Mouse (Mus musculus) c-Kit-negative CD71-positive TER-119-positive erythroid progenitor cells, embryonic 14.5 days (primary cell): ENCODE data around the gene Meis2.

Source experiments
- DNase-seq: peaks from one replicate; pipeline ENCODE4 v3.0.0-alpha.2; 2013; ENCODE audit warnings: low read depth, low spot score

The Meis2 gene

DNA sequence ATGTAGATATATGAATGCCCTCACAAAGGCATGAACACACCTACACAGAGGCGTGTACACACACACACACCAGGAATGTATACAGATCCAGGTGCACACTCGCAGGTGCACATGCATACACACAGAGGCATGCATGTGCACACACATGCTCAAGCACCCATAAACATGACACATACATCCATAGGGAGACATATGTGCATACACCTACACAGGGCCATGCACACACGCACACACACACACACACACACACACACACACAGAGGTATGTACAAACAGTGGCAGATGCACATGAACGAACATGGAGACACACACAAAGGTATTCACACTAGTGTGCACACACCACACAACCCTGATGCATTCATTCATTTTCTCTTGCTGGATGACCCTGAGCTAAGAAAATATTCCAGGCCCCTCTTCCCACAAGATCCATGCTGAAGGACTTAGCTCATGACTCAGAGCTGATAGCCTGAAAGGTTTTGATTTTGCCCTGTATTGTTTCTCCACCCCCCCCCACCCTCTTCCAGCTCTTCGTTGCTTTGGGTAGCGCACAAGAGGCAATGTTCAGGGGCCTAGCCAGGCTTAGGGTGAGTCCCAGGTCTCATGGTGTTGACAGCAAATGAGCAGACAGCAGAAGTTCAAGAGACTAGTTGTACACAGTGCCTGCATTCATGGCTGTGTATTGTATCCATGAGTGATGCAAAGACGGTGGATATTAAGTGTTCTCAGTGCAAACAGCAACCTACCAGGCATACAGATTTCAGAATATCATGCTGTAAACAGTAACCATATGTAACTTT, 116.8 kb downstream of the Meis2 start:
- DNase-seq, result no peak

GRCm38 (mm10) chr2:115947714-115948226, 117.9 kb downstream of the Meis2 start:
- DNase-seq, result no peak

DNA sequence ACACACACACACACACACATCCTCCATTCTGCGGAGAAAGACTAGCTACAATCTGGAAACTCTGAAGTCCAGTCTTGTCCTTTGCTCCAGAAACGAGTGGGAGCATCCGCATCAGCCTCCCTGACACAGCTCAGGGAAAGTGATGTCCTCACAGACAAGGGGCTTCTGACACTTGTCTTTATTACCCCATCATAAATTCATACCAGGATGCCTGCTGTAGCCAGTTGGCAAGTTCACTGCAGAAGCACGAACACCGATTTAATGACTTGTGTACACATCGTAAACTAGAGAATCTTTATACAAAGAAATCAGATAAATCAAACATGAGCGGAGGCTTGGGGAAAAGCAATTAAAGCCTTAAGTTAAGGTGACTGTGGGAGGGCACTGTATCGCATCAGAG, 122.6 kb downstream of the Meis2 start:
- no peak for DNase-seq

GRCm38 (mm10) chr2:115939849-115940248, 125.8 kb downstream of the Meis2 start:
- no peak for DNase-seq

DNA sequence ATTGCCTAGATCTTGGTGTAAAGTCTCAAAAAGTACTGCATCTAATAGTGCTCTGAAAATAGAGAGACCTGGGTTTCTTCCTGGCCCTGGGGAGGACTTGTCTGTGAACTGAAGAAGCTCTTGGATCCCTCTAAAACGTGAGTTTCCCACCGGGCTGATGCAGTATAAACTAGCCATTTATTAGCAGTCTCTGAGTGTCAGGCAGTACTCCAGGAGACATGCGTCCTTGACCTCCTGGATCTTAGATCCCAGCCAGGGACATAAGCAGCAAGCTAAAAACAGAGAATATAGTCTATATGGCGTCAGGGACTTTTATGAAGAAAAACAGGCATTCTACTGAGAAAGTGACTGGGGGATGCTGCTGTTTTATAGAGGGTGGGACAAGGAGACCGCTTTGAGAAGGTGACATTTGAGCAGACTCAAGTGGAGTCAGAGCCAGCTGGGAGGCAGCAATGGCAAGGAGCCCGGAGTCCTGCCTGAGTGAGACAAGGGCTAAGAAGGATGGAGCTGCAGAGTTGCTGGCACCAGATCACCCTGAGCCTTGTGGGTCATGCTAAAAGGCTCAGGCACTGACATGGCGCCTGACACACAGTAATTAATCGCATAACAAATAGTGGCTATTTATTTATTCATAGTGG, 126.6 kb downstream of the Meis2 start:
- no peak for DNase-seq

DNA sequence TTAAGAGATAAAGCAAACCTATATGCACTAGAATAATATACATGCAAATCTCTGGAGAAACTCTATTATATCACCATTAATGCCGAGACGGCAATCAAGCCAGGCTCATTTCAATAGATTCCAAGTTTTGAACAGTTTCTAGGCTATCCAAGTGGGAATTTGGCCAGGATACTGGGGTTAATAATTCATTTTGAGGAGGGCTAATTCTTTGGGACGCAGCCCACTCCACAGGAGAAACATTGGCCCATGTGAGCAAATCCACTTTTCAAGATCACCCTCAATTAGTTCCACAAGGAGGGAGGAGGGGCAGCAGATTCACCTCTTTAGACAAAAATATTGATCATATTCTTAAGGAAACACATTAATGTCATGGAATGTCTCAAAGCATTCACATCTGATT, 127.3 kb downstream of the Meis2 start:
- DNase-seq, result no peak

GRCm38 (mm10) chr2:115937896-115938295, 127.7 kb downstream of the Meis2 start:
- DNase-seq, result no peak

DNA sequence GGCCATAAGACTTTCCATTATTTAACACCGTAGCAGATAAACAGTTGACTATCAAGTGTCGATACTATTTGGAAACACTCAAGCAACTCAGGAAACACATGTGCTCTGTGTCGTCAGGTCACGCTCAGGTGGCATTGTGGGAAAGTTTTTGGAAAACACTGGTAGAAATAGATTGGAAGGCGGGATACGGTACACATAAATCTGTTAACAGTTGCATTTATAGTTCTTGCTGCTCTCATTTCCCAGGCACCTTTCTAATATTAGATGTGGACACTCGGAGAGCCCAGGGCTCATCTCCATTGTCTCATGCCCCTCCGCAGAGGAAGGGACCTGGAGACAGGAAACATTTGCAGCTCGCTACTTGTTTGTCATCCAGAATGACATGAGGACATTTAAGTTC, 128.9 kb downstream of the Meis2 start:
- no peak for DNase-seq

DNA sequence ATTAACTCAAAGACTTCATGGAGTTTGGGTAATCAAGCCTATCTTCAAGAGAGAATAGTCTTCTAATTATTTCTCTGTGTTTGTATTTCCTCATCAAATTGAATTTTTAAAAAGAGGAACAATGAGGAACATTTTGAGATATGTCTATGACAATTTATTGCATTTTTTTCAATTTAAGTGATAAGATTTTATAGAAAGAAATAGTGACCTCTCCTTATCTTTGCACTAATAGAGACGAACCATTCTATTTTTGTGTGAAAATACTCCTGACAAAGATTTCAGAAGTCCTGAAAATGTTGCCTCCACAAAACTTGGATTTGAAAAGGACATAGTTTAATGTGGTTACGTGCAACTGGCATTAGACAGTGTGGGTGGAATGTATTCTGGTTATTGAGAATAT, 131.3 kb downstream of the Meis2 start:
- DNase-seq, result no peak

- DNase-seq, result no peak
Observed at GRCm38 (mm10) chr2:115933259-115933658, 132.4 kb downstream of the Meis2 start.

DNA sequence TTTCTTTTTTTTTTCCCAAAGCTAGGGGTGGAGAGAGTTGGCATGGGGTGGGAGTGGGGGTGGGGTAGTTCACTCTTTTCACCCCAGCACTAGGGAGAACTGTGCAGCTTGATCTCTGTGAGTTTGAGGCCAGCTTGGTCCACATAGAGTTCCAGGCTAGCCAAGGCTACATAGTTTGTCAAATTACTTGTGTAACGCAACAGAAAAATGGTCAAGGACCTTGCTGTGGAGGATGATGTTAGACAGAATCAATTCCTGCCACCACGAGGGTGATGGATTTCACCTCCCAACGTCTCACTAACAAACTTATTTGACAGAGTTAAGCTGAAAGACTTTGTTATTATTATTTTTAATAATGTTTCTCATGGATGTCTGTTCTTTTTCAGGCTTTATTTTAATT, 139.9 kb downstream of the Meis2 start:
- no peak for DNase-seq

GRCm38 (mm10) chr2:115924472-115924871, 141.2 kb downstream of the Meis2 start:
- no peak for DNase-seq

DNA sequence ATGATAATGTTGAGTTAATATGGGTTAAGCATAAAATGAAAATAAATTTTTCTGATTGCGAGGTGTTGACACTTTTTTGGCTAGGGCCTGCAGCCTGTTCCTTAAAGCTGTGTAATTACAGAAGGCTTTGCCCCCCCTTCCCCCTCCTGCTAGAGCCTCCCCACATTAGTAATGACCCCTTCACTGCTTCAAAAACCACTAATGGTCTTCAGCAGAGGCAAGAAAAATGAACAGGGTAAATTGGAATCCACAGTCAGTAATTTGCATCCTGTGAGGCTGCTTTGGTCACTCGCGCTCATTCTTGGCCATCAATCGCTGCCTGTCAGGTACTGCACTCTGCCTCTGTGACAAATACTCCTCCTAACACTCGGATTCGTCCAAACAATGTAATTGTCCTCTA, 142.4 kb downstream of the Meis2 start:
- DNase-seq, result no peak

DNA sequence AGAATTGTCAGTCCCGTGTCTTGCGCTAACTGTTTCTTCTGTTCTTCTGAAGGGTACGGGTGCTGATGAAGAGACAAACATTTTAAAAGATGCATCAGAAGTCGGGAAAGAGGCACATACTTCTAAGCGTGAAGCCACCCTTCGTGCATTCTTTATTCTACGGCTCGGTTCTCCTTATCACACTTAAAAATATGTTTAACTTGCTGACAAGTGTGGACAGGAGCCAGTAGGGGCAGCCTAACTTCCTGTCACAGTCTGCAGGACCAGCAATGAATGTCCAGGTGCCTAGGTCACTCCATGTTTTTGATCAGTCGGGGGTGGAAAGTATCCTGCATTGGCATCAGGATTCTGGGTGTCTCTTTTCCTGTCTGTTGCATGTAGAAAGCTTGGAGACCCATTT, 144.0 kb downstream of the Meis2 start:
- no peak for DNase-seq

GRCm38 (mm10) chr2:115920336-115920951, 145.2 kb downstream of the Meis2 start:
- DNase-seq, result no peak

DNA sequence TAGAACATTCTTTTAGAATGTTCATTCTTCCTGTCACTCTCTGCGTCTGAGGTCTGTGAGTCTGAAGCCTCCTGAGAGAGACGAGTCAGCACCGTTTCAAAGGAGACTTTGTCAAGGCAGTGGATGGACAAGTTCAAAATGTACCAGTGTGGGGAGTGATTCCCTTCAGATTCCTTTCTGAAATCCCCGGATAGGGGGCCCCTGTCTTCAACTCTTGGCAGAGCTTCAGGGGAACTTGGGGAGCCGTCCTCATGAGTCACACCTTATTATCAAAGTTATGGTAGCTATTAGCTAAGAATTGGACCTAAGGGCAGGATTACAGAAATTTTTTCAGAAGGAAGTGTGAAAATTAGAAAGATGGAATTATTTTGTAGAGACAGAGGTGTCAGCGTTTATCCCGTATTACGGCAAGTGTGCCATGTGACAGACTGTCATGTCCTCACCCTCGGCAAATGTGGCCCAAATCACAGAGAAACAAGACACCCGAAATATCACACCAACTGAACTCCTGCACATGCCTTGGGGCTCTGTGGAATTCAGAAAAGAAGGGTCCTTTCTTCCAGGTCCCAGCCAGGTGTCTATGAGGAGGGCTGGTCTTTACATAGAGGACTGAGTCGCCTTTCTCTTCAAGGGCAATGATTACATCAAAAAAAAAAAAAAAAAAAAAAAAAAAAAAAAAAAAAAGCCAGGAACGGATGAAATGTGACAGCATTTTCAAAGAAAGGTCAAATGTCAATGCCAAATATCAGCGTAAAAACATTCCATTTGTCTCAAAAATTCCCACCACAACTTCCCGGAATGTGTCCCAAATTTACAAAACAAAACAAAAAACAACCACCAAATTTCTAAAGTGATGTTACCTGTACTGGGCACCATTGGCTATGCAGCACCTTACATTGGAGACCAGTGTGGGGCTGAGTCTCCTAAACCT, 146.2 kb downstream of the Meis2 start:
- DNase-seq, result no peak

GRCm38 (mm10) chr2:115918561-115918960, 147.1 kb downstream of the Meis2 start:
- no peak for DNase-seq

GRCm38 (mm10) chr2:115914539-115914938, 151.1 kb downstream of the Meis2 start:
- no peak for DNase-seq

DNA sequence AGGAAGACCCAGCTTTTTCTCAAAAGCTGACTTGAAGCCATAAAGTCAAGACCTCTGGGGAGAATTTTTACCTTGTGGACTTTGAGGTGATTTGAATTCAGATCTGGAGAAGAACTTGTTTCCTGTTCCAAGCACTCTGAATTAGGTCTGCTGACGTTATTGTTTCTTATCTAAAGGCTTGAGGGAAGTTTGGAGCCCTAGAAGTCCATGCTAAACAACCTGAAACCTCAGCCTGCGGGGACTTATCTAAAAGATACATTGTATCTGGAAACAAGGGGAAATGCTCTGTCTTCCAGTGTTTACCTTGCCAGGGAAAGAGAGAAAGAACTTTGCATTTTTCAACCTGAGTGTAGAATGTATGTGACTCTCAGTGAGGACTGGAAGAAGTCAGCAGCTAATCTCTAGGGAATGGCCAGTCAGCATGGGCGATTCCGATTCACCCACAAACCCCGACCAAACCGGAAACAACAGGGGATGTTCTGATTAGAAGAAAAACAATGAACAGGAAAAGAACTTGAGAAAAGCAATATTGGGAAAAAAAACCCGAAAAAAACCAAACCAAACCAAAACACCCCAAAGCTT, 152.6 kb downstream of the Meis2 start:
- no peak for DNase-seq

DNA sequence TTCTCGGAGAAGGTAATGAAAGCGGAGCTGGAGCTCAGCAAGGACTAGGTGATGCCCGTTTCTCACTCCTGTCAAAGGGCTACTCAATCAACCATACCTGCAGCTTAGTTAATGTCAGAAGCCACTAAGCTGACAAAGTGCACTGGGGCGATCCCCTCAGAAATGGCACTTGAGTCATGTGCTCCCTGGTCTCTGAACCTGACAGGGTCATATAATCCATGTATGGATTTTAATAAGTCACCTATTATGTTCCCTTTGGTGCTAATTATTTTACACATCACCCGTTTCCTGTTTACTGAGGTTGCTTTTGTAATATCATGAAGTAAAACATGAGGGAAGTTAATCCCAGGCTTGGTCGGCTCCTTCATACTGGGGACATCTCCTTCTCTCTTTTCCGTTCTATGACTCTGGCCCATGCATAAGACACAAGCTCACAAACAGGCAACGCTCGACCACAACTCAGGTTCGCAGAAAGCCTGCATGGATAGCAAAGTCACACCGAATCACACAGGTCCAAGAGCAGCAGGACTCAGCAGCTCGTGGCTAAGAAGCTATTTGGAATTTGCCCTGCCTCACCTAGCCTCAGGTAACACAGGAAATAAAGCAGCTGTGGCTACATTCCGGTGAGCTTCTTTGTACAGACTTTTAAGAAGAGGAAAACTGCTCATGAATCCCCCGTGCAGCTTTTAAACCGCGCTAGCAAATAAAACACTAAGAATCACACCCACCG, 153.6 kb downstream of the Meis2 start:
- DNase-seq, result no peak

- DNase-seq, result no peak
Observed at GRCm38 (mm10) chr2:115910217-115910616, 155.4 kb downstream of the Meis2 start.
